Mouse (Mus musculus) bone marrow macrophage, adult 2 months (primary cell): Measurements from ENCODE around the gene BC005624.

ENCODE experiments used
- CTCF ChIP-seq: IDR thresholded peaks from 2 replicates; pipeline ENCODE4 v1.5.1; 2012; ENCODE audit warnings: low read depth, mild to moderate bottlenecking, low read length, moderate library complexity
- POLR2A ChIP-seq: IDR thresholded peaks from 2 replicates; pipeline ENCODE4 v1.6.1; 2012; ENCODE audit warnings: mild to moderate bottlenecking, low read depth, low read length, borderline replicate concordance

GRCm38 (mm10) chr2:30923099-30923498, 58.9 kb downstream of the BC005624 start:
- TF ChIP-seq CTCF = no peak
- no peak for TF ChIP-seq POLR2A
